ENCODE assay signal across 8 mouse cellular contexts in the genomic region with DNA sequence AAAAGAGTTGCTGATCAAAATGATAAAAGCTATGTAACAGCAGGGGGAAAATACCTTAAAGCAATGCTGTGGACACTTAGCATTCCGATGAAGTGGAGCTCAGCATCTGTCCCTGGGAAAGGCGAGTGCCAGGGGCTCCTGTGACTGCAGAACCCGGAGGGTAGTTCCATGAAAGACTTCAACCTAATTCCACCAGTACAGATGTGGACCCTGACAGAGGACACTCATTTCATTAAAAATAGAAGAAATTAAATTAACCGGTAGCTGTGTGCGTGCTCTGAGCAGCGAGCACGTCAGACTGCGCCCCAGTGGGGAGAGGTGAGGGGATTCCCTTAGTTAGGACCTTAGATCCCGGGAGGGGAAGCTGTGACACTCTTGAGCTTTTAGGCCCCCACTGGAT. TPM values are rescaled to one million over a fixed set of nuclear protein-coding genes. Genes with fewer than 3 reads are reported as not detected.
DNase-seq lines count a peak whose midpoint lies in the region; ATAC-seq and TF ChIP-seq lines count a peak whose summit lies in the region.

No protein-coding gene starts in this region.

- H3K27ac ChIP-seq in kidney, postnatal 0 days = no peak overlapping the region
- H3K27ac ChIP-seq in cortical plate, adult 2 months (ENCODE audit: insufficient read depth, low read length) = 0 out of 2 replicates have a peak overlapping the region, but pooled peaks have one; percentile 32
- H3K27ac ChIP-seq in intestine, embryonic 15.5 days = no peak overlapping the region
- no peak overlapping the region for H3K27ac ChIP-seq in neural tube, embryonic 12.5 days

- TF ChIP-seq POLR2A in cortical plate, adult 2 months (IDR thresholded peaks at IDR 0.05; ENCODE audit: extremely low read depth, insufficient read depth, low read length) = no peak

- no peak for TF ChIP-seq CTCF in kidney, postnatal 0 days (IDR thresholded peaks at IDR 0.05; ENCODE audit: low read depth)
- no peak for TF ChIP-seq CTCF in cortical plate, adult 2 months (IDR thresholded peaks at IDR 0.05; ENCODE audit: extremely low read depth, insufficient read depth, low read length)

- no peaks in the 10 kb centered on the region for H3K9me3 ChIP-seq in kidney, postnatal 0 days (replicated peaks; ENCODE audit: low read length)
- H3K9me3 ChIP-seq in intestine, embryonic 15.5 days = no peaks in the 10 kb centered on the region
- no peaks in the 10 kb centered on the region for H3K9me3 ChIP-seq in neural tube, embryonic 12.5 days

- peak overlapping the region; percentile 79 for H3K4me2 ChIP-seq in kidney, postnatal 0 days (ENCODE audit: low read length)
- H3K4me2 ChIP-seq in intestine, embryonic 15.5 days (replicated peaks) = peak overlapping the region; percentile 89
- H3K4me2 ChIP-seq in neural tube, embryonic 12.5 days (replicated peaks) = peak overlapping the region; percentile 88

- no peaks in the 10 kb centered on the region for H3K27me3 ChIP-seq in kidney, postnatal 0 days (ENCODE audit: insufficient read depth, low read length)
- no peaks in the 10 kb centered on the region for H3K27me3 ChIP-seq in intestine, embryonic 15.5 days (replicated peaks)
- H3K27me3 ChIP-seq in neural tube, embryonic 12.5 days (replicated peaks) = no peaks in the 10 kb centered on the region

- peak; percentile 29; the same call in 1 of the 2 replicates for ATAC-seq in kidney, postnatal 0 days (replicated peaks; ENCODE audit: low FRiP score, low read depth)
- ATAC-seq in intestine, embryonic 15.5 days = 0 out of 2 replicates have a peak, but pooled peaks have one; percentile 15
- ATAC-seq in neural tube, embryonic 12.5 days (ENCODE audit: low FRiP score, low read depth) = peak; percentile 60

- peak overlapping the region; percentile 44 for H3K9ac ChIP-seq in kidney, postnatal 0 days (ENCODE audit: low read depth, low read length)
- peak overlapping the region; percentile 54 for H3K9ac ChIP-seq in intestine, embryonic 15.5 days
- H3K9ac ChIP-seq in neural tube, embryonic 12.5 days = peak overlapping the region; percentile 29; the same call in 1 of the 2 replicates

- peaks cover 4% of the 10 kb centered on the region; the same call in 1 of the 2 replicates for H3K4me1 ChIP-seq in kidney, postnatal 0 days (replicated peaks; ENCODE audit: insufficient read depth, low read length)
- no peaks in the 10 kb centered on the region for H3K4me1 ChIP-seq in cortical plate, adult 2 months (ENCODE audit: control insufficient read depth, insufficient read depth, low read length)
- H3K4me1 ChIP-seq in intestine, embryonic 15.5 days (replicated peaks) = peaks cover 2% of the 10 kb centered on the region; the same call in 1 of the 2 replicates
- H3K4me1 ChIP-seq in neural tube, embryonic 12.5 days = peaks cover 8% of the 10 kb centered on the region

- peak overlapping the region; percentile 41 for H3K4me3 ChIP-seq in kidney, postnatal 0 days (replicated peaks; ENCODE audit: low read depth, low read length)
- peak overlapping the region; percentile 72 for H3K4me3 ChIP-seq in cortical plate, adult 2 months (ENCODE audit: insufficient read depth, low read length)
- peak overlapping the region; percentile 46 for H3K4me3 ChIP-seq in intestine, embryonic 15.5 days (replicated peaks)
- peak overlapping the region; percentile 40 for H3K4me3 ChIP-seq in neural tube, embryonic 12.5 days

- no peak for DNase-seq in kidney, postnatal 0 days (ENCODE audit: low spot score)
- no peak for DNase-seq in kidney, adult 9 months
- DNase-seq in right cerebral cortex, postnatal 25 days = no peak
- no peak for DNase-seq in kidney, postnatal 25 days
- no peak for DNase-seq in thymus, postnatal 14 days

- 5% methylated on average over 9 of the region's 9 CpGs for WGBS in kidney, postnatal 0 days
- WGBS in intestine, embryonic 15.5 days = 1% methylated on average over 9 of the region's 9 CpGs
- WGBS in neural tube, embryonic 12.5 days = 5% methylated on average over 9 of the region's 9 CpGs

- H3K36me3 ChIP-seq in kidney, postnatal 0 days (ENCODE audit: insufficient read depth, low read length) = no peaks in the 10 kb centered on the region
- no peaks in the 10 kb centered on the region for H3K36me3 ChIP-seq in intestine, embryonic 15.5 days
- H3K36me3 ChIP-seq in neural tube, embryonic 12.5 days = no peaks in the 10 kb centered on the region

RNA-seq across cellular contexts. Expression of gene Ptgs2, which starts 0.5 kb away (rescaled TPM):
- polyA plus RNA-seq in kidney, postnatal 0 days (2015; fragmentation: Nextera tagmentation; extraction: Ambion mirVana) = 1.5 and 1.8 TPM in 2 replicates
- polyA plus RNA-seq in cortical plate, adult 2 months (2012; rRNA removed) = 5.5 and 5.8 TPM in 2 replicates
- polyA plus RNA-seq in intestine, embryonic 15.5 days (2015; fragmentation: Nextera tagmentation; extraction: Ambion mirVana) = 0.92 and 1.2 TPM in 2 replicates
- 0.06 TPM in 1 of 2 replicates, not detected in the other for polyA plus RNA-seq in neural tube, embryonic 12.5 days (2016; fragmentation: Nextera tagmentation; extraction: Ambion mirVana)
